Mouse (Mus musculus) liver, postnatal 0 days (tissue): Measurements from ENCODE around the gene Nkx2-2.

Experiments
- CTCF ChIP-seq: sonication (generic); IDR thresholded peaks from 2 replicates; pipeline ENCODE4 v1.5.1; 2016; ENCODE audit warnings: antibody characterized with exemption, low read depth
- EP300 ChIP-seq: IDR thresholded peaks from 2 replicates; pipeline ENCODE4 v1.6.1; 2016; ENCODE audit warnings: antibody characterized with exemption, low read depth, mild to moderate bottlenecking

DNA sequence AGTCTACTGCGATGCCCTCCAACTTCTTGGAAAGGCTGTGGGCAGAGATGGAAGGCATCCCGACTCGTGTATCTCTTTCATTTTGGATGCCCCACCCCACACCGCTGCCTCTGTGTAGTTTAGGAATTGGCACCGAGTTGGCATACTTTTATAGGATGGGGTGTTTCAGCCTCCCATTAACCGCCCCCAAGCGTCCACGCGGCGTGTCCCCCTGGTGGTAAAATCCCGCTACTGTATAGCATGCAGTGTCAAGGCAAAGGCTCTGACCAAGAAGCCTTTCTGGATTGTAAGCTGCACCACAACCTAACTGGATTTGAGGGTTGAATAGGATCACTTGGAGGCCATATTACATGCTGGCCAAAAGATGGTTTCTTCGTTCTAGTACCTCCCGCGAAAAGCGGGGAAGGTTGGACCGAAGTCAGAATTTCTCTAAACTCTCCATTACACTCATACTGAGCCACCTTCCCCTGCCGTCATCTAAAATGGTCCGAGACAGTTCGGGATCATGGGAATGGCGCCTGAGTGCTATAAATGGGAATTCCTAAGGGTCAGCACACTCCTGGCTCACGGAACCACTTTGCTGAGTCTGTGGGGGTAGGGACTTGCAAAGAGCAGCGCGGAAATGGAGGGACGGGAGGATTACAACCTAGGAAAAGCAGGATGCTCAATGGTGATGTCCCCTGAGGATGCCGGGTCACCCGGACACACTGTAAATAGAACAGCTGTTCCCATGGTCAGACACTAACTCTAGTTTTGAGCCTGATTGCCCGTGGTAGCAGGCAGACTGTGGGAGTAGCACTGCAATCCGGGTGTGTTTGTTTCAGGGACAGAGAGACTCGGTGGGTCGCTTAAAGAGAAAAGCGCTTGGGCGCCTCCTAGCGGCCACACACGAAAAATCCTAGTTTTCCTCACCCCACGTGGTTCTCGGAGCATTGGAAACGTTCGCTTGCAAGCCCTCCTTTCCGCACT, 15.7 kb downstream of the Nkx2-2 start:
- peak; percentile 70 for TF ChIP-seq CTCF
- TF ChIP-seq EP300, result no peak
